Mouse (Mus musculus) thymus, postnatal 10 days (tissue): ENCODE measurements around the gene Glis2.

Experiments used
- DNase-seq, 2 experiments: peaks; one replicate each; pipeline ENCODE4 v3.0.0; 2021; ENCODE audit warnings: low spot score in 2 of 2

Gene Glis2

DNA sequence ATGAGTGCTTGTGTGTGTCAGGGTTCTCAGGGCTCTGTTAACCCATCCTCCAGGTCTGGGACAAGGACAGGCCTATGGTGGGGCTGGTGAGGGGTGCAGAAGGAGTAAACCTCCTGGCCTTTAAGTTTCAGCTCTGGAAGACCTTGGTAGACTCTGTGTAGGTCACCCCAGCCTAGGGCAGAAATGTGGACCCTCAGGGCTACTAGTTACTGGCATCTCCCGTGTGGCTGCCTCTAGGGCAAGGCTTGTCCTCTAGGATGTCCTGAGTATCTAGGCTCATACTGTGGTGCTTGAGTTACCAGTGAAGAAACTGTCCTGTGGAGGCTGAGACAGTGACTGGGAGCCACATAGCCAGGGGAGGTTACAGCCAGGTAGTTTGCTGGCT, 8.9 kb downstream of the Glis2 start:
- no peak for DNase-seq

DNA sequence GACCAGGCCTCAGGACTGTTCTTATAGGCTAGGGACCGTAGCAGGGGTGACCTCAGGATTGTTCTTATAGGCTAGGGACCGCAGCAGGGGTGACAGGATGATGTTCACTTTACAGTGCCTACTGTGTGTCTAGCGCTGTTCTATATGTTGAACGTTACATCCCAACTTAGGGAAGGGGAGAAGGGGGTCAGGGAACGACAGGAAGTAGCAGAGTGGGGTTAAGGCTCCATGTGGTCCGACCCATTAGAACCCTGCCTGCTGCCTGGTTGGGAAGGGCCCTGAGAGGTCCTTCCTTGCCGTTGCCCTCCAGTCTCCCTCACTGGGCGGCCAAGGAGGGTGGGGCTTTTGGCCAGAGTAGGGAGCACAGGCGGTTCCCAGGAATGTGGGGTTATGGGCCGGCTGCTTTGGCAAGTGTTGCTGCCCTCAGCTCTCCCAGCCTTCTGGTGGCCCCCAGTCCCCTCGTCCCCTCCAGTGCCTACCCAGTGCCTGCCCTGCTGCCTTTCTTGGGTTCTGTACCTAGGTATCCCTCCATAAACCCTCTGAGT, 9.9 kb downstream of the Glis2 start:
- no peak for DNase-seq

DNA sequence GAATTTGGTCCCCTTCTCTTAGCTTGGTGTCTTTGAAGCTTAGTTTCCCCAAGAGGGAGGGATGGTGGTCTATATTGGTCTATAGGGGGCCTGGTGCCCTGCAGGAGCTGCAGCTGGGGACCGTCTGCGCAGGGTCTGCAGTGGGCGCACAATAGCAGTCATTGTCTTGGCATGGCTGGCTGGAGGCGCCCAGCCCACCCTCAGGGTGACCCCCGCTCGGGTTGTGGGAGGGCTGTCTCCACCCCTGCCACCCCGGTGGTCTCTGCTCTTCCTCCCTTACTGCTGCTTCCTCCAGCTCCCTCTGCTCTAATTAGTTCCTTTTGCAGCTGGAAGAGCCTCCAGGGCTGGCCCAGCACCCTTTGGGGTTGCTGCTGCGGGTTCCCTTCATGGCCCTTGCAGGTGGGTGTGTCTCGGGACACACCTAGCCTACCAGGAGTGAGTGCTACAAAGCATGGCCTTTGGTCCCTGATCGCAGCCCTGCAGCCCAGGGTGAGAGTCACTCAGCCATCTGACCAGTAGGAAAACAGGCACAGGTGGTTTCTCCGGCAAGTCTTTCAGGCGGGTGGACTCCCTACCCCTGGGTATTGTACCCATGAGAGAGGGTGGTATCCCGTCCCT, 11.1 kb downstream of the Glis2 start:
- no peak for DNase-seq

DNA sequence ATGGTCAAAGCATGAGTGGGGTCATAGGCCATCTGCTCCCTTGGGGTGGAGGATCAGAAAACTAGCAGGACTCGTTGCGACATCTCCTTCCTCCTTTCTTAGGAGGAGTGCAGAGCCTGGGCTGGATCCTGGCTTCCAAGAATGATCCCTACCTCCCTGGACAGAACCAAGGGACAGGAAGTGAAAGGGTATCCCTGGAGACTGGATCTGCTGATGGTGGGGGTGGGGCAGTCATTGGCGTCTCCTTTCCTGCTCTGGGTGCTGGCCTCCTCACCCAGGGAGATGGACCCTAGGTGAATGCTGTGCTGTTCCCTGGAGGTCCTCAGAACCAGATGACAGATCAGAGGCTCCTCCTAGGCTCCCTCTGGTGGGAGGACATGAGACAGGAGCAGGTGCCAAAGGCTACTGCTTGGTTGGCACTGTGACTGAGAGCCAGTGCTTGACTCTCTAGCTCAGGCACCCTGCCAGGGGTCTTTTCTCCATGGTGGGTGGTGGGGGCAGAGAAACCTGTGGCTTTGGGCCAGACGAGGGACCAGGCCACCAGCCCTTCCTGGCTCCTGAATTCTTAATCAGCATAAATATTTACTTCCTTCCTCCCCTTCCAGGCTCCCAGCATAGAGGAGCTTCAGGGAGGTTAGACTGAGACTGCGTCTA, 12.0 kb downstream of the Glis2 start:
- DNase-seq = no peak

DNA sequence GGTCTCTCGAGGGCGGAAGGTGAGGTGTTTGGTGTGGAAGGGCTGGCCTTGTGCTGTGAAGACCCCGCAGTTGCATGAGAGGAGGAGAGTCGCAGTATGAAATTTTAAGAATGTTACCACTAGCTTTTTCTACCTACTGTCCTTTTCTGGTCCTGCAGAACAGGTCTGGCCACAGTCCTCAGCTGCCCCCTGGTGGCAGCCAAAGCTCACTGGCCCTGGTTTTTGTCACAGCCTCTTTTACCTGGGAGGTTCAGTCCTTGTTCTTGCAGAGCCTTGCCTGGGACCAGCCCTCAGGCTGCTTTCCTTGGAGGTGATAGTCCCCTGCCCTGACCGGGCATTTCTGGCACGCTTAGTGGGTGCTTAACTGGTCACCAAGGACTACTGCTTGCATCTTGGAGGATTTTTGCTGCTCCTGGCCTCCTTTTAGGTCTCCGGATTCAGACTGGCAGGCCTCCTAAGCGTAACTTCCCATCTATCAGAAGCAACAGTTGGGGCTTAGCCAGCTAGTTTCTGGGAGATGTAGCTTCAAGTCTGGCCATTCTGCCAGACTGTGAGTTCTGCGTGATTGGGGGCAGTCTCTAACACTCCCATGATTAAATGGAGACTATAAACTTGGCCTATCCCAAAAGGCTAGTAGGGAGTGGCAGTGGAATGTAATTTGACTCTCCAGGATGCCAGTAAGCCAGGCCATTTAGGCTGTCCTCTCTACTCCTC, 13.5 kb downstream of the Glis2 start:
- peak; percentile 71 to 88 for DNase-seq

DNA sequence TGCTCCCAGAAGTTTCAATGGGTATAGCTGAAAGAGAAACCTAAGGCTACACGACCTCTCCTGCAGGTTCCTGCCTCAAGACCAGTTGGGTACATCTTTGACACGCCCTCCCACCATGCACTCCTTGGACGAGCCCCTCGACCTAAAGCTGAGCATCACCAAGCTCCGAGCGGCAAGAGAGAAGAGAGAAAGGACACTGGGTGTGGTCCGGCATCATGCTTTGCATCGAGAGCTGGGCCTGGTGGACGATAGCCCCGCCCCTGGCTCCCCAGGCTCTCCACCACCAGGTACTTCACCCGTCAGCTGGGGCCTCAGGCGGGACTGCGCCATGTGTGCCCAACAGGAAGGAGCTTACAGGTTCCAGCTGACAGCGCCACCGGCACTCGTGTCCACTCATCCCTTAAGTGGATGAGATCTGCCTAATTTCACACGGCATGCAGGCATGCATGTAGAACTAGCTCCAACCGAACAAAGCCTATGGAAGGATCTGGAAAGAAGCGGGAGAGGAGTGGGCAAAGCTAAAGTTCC, 14.1 kb downstream of the Glis2 start:
- DNase-seq = no peak

DNA sequence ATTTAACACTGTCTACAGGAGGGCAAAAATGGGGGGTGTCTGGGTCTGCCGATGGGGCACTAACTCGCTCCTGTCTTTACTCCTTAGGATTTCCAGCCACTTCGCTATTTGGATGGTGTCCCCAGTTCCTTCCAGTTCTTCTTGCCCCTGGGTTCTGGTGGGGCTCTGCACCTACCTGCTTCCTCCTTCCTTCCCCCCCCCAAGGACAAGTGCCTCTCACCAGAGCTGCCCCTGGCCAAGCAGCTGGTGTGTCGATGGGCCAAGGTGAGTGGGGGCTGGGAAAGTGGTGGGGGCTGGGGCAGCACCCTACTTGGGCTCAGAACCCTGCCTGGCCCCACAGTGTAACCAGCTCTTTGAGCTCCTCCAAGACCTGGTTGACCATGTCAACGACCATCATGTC, 16.7 kb downstream of the Glis2 start:
- no peak for DNase-seq

DNA sequence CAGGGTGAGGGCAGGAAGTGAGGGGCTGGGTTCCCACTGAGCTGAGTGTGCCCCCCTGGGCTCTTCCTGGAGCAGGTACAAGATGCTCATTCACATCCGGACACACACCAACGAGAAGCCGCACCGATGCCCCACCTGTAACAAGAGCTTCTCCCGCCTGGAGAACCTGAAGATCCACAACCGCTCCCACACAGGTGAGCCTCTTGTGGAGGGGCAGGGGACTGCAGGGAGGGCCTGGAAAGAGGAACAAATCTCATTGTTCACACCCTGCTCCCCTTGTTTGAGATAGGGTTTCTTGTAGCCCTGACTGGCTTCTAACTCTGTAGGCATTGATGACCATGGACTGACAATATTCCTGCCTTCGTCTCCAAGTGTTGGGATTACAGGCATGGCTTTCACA, 17.2 kb downstream of the Glis2 start:
- no peak for DNase-seq

DNA sequence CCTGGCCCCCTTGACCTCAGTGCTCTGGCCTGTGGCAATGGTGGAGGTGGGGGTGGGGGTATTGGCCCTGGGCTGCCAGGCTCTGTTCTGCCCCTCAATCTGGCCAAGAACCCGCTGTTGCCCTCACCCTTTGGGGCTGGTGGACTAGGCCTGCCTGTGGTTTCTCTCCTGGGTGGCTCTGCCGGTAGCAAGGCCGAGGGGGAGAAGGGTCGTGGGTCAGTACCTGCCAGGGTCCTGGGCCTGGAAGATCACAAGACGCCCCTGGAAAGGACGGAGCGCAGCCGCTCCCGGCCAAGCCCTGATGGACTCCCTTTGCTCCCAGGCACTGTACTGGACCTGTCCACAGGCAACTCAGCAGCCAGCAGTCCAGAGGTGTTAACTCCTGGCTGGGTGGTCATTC, 19.2 kb downstream of the Glis2 start:
- no peak for DNase-seq

DNA sequence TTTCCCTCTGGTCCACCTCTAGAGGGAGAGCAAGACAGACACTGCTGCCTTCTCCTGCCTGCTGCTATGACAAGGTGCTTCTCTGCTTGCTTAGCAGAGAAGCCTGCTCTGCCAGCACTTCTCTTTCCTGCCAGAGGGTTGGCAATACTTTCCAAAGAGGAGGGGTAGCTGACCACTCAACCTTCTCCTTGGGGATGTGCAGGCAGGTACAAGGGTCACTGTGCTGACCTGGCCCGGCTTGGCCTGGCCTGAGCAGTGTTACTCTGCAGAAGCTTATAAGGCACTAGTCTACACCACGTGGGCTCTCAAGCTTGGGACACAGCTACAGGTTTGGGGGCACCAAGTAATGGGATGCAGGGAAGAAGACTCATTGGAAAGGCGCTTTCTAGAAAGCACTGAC, 20.1 kb downstream of the Glis2 start:
- no peak for DNase-seq

DNA sequence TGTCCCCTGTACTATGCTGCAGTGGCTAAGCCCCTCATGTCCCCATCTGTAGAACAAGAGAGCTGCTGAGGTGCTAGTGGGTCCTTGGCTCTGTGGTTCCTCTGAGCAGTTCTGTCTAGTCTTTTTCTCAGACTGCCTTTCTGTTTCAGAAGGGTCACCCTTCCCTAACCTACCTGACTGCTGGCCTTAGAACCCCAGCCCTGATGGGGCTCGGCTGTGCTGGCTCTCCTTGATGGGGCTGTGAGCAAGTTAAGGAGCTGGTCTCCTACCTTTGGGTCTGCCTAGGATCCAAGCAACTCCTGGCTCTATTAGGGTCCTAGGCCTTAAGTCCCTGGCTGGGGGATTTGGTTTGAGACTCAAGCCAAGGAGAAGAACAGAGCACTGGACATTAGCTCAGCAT, 20.8 kb downstream of the Glis2 start:
- DNase-seq = no peak

DNA sequence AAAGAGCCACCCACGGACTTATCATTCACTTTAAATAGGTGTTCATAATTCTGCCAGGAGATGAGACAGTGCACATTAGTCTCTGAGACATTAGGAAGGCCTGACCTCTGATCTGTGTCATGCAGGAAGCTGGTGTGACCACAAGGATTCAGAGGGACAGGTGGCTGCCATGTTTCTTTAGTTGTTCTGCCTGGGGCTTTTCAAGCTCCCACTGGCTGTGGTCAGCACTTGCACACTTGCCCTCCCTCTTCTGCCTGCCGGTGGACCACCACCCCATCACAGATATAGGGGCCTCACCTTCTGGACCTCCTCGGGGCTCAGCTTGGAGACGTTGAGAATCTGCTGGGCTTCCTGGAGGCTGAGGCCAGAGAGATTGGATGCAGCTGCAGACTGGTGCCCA, 22.3 kb downstream of the Glis2 start:
- no peak for DNase-seq

DNA sequence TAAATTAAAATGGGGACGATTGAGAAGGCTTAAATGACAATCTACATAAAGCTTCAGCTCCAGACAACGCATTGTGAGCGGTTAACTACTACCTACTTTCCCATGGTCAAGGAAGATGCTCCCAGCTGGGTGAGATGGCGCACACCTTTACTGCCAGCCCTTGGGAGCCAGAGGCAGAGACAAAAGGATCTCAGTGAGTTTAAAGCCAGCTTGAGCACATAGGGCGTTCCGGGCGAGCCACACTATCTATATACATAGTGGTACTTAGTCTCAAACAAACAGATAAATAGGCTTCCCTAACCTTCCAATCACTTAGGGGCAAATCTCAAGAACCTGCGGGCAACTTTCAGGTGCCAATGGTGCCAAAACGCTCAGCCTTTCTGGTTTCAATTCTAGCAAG, 29.6 kb downstream of the Glis2 start:
- DNase-seq = no peak

DNA sequence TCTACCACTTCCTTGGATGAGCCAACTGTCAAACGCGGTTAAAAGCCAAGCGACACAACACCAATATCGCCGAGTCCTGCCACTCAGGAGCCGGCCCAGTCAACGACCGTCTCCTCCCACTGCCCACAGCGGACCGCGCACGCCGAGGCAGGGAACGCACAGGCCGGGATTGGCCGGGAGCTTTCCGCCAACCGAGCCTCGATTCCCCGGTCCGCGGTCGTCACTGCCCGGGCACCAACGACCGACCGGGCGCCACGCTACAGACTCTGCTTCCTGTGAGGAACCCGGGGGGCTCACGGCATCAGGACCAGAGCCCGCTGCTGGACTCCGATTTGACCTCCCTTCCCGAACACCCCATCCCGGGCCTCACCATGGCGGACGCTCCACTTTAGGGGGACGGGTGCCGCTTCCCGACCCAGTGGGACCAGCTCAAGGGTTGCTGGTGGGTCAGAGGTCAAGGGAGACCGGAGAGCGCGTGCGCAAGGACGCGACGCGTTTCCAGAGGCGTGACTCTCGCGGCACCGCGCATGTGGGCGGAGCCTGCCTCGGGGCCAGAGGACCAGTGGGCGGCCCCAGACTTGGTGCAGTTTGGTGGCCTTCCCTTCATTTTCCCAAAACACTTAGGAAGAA, 30.1 kb downstream of the Glis2 start, which contains the start of gene Pam16:
TSS of gene Pam16 (minus strand) at position 508 of the 630 bp plus-strand sequence.
- DNase-seq = peak; percentile 76 to 82

DNA sequence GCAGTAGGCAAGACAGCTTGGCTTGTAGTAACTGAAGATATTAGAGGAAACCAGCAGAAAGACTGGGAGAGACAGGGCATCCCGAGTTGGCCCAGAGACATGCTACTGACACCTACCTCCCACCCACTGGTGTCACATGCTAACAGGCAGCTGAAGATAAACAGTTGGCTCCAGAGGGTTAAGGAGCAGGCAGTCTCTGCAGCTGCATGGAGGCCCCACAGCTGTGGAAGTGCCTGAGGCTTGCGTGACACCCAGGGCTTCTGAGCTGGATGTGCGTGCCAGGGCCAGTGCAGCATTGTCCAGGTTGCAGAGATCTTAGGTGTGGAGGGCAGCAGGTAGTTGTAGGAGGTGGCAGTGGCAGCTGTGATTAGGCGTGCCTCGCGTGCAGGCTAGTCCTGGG, 32.6 kb downstream of the Glis2 start:
- DNase-seq = no peak

DNA sequence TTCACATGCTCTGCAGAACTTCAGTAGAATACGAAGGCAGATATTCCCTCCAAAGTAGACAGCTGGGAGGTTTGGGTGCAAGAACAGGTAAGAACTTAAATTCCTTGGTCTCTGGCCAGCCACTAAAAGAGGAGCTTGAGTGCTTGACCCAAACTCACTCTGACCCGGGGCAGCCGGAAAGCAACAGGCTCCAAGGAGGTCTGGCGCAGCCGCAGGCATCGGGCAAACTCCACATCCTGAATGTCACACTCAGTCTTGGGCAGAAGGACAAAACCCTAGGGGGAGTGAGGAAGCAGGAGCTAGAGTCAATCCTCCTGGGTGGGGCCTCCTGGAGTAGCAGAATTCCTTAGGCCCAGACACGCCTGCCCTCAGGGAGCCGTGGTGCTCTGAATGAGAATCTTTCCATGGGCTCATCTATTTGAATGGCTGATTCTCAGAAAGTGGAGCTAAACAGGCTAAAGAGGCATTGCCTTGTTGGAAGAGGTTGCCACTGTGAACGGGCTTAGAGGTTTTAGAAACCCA, 34.4 kb downstream of the Glis2 start:
- no peak for DNase-seq

DNA sequence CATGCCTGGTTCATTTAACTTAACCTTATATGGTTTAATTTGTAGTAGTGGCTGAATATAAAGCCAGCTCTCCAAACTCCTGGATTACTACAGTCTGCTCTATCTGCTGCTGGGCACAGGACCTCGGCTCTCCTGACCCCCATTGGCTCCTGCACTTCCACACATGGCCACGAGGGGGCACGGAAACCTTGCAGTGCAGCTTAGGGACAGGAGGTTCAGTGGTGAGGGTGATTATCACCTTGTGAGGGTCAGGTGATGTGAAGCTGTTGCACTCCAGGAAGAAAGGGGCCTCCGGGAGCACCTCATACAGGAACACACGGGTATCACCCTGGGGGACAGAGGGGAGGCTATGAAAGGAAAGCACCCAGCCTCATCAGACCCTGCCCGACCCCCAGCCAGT, 35.4 kb downstream of the Glis2 start:
- peak; percentile 68 to 86 for DNase-seq

DNA sequence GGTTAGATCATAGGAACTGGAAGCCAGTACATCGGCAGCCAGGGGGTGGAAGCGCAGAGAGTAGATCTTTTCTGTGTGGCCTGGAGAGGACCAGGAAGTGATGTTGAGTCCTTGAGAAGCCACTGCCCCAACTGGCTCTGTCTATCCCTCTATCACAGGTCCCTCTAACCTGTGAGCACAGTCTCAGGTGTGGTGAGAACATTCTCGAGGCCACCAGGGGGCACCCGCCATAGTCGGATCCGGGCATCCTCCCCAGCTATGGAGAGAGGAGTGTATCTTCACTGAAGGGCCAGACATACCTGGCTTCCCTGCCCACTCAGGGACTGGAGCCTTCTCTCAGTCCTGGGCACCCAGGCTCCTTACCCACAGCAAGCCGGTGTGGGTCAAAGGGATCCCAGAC, 37.5 kb downstream of the Glis2 start:
- DNase-seq = peak in 1 of 2 experiments; percentile 25

DNA sequence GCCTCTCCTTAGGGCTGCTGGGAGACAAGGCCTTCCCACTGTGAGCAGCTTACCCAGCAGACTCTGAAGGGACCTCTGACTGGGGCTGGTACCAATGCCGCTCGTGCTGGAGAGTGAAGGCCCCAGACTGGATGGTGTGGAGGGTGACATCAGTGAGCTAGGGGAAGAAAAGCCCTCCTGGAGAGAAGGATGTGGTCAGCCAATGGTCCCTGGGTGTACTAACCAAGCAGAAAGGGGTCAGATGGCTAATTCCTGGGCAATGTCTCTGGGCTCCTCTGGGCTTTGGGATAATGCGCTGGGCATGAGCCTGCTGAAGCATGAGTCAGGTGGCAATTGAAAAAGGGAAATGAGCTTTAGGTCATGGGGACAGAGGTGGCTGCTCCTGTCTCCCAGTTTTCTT, 39.1 kb downstream of the Glis2 start:
- no peak for DNase-seq

DNA sequence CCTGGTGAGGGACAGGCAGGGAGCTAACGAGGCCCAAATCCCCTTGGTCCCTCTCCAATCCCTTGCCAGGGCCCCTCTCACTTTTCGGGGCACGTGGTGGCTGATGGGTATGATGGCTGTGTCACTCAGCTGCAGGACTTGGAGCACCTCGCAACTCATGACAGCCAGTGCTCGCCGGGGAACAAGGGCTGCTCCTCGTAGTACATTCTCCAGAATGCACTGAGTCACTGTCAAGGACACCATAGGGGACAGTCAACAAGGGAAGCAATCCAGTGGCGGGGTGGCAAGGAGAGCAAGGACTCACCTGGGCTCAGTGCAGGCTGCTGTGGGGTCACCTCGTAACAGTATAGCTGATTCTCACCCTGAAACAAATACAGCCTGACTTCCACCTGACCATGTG, 40.2 kb downstream of the Glis2 start:
- DNase-seq = no peak

DNA sequence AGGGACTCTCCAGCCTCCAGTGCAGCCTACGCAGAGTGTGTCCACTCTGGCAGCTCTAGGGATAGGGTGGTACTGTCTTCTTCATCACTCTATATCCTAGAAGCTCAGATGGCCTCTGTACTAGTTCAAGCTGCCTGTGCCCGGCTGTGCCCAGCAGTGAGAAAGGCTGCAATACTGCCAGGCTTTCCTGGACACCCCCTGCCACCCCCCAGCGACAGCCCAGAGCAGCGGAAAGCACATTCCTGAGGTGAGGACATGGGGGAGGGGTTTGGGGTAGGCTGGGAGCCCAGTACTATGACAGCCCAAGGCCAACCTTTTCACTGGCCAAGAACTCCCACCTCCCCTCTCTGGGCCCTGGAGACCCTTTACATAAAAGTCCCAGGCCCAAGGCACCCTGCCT, 41.2 kb downstream of the Glis2 start:
- DNase-seq = no peak

DNA sequence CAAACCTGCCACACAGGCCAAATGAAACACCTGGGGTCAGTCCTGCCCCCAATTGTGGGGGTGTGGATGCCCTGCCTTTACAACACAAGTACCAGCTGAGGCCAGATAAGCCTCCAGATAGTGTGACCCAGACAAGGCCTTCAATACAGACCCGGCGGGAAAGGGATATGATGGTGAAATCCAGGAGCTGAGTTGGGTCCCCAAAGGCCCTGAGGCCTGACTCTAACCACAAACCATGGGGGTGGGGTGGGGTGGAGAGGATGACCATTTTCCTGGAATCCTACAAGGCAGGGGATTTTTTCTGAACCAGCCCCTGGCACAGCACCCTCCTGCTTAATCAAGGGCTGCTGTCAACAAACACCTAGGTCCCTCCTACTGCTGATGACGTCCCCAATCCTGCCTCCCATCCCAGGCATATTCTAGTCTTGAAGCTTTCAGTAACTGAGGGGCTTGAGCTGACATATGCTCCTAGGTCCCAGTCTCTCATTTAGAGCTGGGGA, 44.4 kb downstream of the Glis2 start:
- no peak for DNase-seq
